Mouse (Mus musculus): ENCODE data around the gene Prss8. TPM values are rescaled to one million over a fixed set of nuclear protein-coding genes. Genes with fewer than 3 reads are reported as not detected.

Gene Prss8
- total and polyA plus RNA-seq, 3 experiments = 0.12 to 0.21 TPM; not detected in 1

DNA sequence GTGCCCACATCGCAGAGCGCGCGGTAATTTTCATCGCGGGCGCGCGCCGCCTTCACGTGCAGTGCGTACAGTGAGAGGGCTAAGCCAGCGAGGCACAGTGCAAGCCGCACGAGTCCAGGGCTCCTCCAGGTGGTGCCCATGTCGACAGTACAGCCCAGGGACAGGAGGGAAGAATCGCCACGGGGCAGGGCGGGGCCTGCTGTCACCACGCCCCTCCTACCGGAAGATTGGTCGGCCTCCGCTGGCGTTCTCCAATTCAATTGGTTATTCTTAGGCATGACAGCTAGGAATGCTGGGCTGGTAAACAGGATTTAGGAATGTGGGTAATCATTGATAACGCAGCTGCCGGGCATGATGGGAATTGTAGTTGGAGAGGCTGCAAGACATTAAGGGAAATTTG, 34.5 kb downstream of the Prss8 start, which contains the start of the genes Gm21974 and Vkorc1 (continued):
- TF ChIP-seq HCFC1 (IDR thresholded peaks at IDR 0.05; ENCODE audit: low read depth, low read length) = peak; percentile 98
- no peak for TF ChIP-seq MYB (IDR thresholded peaks at IDR 0.05; ENCODE audit: low read depth, low read length)

GRCm38 (mm10) chr7:127894480-127894879, 35.4 kb downstream of the Prss8 start:
- DNase-seq (ENCODE audit: low read depth, low spot score) = no peak
- peaks cover 18 to 31% of the 10 kb centered on the region in 2 experiments for H3K4me1 ChIP-seq (ENCODE audit: control insufficient read depth in 1 of 2, insufficient read depth in 2 of 2, low read length in 2 of 2)
- H3K36me3 ChIP-seq (ENCODE audit: control insufficient read depth in 1 of 2, insufficient read depth in 2 of 2, low read length in 2 of 2) = peaks cover 0 to 15% of the 10 kb centered on the region in 2 experiments; a peak in 2 of 4 replicates
- H3K9ac ChIP-seq (ENCODE audit: control insufficient read depth, low read depth, low read length, poor library complexity, severe bottlenecking) = peak overlapping the region; percentile 76; the same call in 1 of the 2 replicates
- H3K27me3 ChIP-seq (ENCODE audit: control insufficient read depth in 1 of 2, insufficient read depth in 2 of 2, low read length in 2 of 2) = no peaks in the 10 kb centered on the region
- H3K79me2 ChIP-seq (ENCODE audit: control insufficient read depth, insufficient read depth, low read length, poor library complexity) = no peaks in the 10 kb centered on the region
- no peak overlapping the region for H3K27ac ChIP-seq (ENCODE audit: control insufficient read depth, low read depth, low read length)
- TF ChIP-seq UBTF (IDR thresholded peaks at IDR 0.05; ENCODE audit: borderline replicate concordance, insufficient read depth, low read depth, low read length) = no peak
- TF ChIP-seq ZMIZ1 (IDR thresholded peaks at IDR 0.05; ENCODE audit: low read depth, low read length) = no peak
- H3K4me3 ChIP-seq (ENCODE audit: control insufficient read depth in 1 of 2, insufficient read depth in 1 of 2, low read depth in 2 of 2, low read length in 2 of 2) = peak overlapping the region in 1 of 2 experiments; percentile 75; a peak in 1 of 4 replicates
- H3K9me3 ChIP-seq (replicated peaks; ENCODE audit: insufficient read depth, low read length) = no peaks in the 10 kb centered on the region

- Histone ChIP-seq H3K9me3 (replicated peaks; ENCODE audit: insufficient read depth, low read length) (no peaks in the 10 kb centered on the region), H3K4me1 (ENCODE audit: control insufficient read depth in 1 of 2, insufficient read depth in 2 of 2, low read length in 2 of 2) (peaks cover 0 to 13% of the 10 kb centered on the region in 2 experiments; a peak in 3 of 4 replicates), H3K27me3 (ENCODE audit: control insufficient read depth in 1 of 2, insufficient read depth in 2 of 2, low read length in 2 of 2) (no peaks in the 10 kb centered on the region), H3K79me2 (ENCODE audit: control insufficient read depth, insufficient read depth, low read length, poor library complexity) (no peaks in the 10 kb centered on the region), H3K4me3 (ENCODE audit: control insufficient read depth in 1 of 2, insufficient read depth in 1 of 2, low read depth in 2 of 2, low read length in 2 of 2) (no peak within 1 kb of the TSS), H3K27ac (ENCODE audit: control insufficient read depth, low read depth, low read length) (no peak within 1 kb of the TSS), H3K9ac (ENCODE audit: control insufficient read depth, low read depth, low read length, poor library complexity, severe bottlenecking) (no peak within 1 kb of the TSS), H3K36me3 (ENCODE audit: control insufficient read depth in 1 of 2, insufficient read depth in 2 of 2, low read length in 2 of 2) (peaks cover 6 to 7% of the 10 kb centered on the region in 2 experiments; a peak in 2 of 4 replicates)
- DNase-seq (ENCODE audit: low read depth, low spot score) = no peak
- TF ChIP-seq KAT2A (conservative IDR thresholded peaks at IDR 0.05; ENCODE audit: low read depth, low read length) (no peak), ZNF384 (IDR thresholded peaks at IDR 0.05; ENCODE audit: low read depth, low read length) (no peak), MAFK (IDR thresholded peaks at IDR 0.05; ENCODE audit: borderline replicate concordance, low read depth, low read length) (no peak), TBP (IDR thresholded peaks at IDR 0.05; ENCODE audit: low read depth, low read length) (no peak), HCFC1 (IDR thresholded peaks at IDR 0.05; ENCODE audit: low read depth, low read length) (no peak), ETS1 (IDR thresholded peaks at IDR 0.05; ENCODE audit: low read depth, low read length) (no peak)
Measured at GRCm38 (mm10) chr7:127890798-127891197, 39.1 kb downstream of the Prss8 start, which contains the start of gene Prss53. TSS of gene Prss53 (minus strand) at chr7:127890970.

DNA sequence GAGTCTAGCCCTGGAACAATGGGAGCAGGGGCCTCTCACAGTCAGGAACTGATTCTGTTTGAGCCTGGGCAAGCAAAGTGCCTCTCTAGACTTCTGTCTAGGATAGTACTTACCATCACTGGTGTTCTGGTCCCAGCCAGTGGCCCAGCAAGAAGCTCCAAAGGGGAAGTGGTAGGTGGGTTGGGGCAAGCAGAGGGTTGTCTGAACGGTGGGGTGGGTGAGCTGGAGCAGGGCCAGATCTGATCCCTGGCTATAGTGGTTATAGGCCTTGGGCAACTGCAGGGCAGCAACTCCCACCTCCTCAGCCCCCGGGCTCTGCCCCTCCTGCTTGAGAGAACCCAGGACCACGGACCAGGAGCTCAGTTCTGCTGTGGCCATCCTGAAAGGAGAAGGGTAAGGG, 41.1 kb downstream of the Prss8 start:
- peak; percentile 44 for DNase-seq (ENCODE audit: low read depth, low spot score)
- no peaks in the 10 kb centered on the region for H3K9me3 ChIP-seq (replicated peaks; ENCODE audit: insufficient read depth, low read length)
- H3K79me2 ChIP-seq (ENCODE audit: control insufficient read depth, insufficient read depth, low read length, poor library complexity) = peaks cover 10% of the 10 kb centered on the region
- no peaks in the 10 kb centered on the region for H3K27me3 ChIP-seq (ENCODE audit: control insufficient read depth in 1 of 2, insufficient read depth in 2 of 2, low read length in 2 of 2)
- H3K4me1 ChIP-seq (ENCODE audit: control insufficient read depth in 1 of 2, insufficient read depth in 2 of 2, low read length in 2 of 2) = peaks cover 10 to 21% of the 10 kb centered on the region in 2 experiments
- peaks cover 8 to 26% of the 10 kb centered on the region in 2 experiments; a peak in 3 of 4 replicates for H3K36me3 ChIP-seq (ENCODE audit: control insufficient read depth in 1 of 2, insufficient read depth in 2 of 2, low read length in 2 of 2)
- no peak overlapping the region for H3K9ac ChIP-seq (ENCODE audit: control insufficient read depth, low read depth, low read length, poor library complexity, severe bottlenecking)
- H3K4me3 ChIP-seq (ENCODE audit: control insufficient read depth in 1 of 2, insufficient read depth in 1 of 2, low read depth in 2 of 2, low read length in 2 of 2) = no peak overlapping the region
- H3K27ac ChIP-seq (ENCODE audit: control insufficient read depth, low read depth, low read length) = no peak overlapping the region
- TF ChIP-seq USF2 (IDR thresholded peaks at IDR 0.05; ENCODE audit: borderline replicate concordance in 1 of 2, insufficient read depth in 1 of 2, low read depth in 1 of 2, low read length in 2 of 2) = no peak
- no peak for TF ChIP-seq GABPA (IDR thresholded peaks at IDR 0.05; ENCODE audit: low read depth, low read length)
